9 mouse cellular contexts compared by ENCODE assay signal in genomic region chr10:80747410-80747809, GRCm38 (mm10). TPM values are rescaled to one million over a fixed set of nuclear protein-coding genes. Genes with fewer than 3 reads are reported as not detected.
DNase-seq lines count a peak whose midpoint lies in the region; ATAC-seq and TF ChIP-seq lines count a peak whose summit lies in the region.
"Had no signal": no experiment of that assay in that cellular context is flagged by ENCODE, and none has a peak within 500 bp of the region (broad histone marks: within the 10 kb centered on the region; RNA-seq: fewer than 3 reads in every experiment).

No protein-coding gene starts in this region.

- WGBS in intestine, postnatal 0 days, result 13% methylated on average over 3 of the region's 3 CpGs
- 8% methylated on average over 3 of the region's 3 CpGs for WGBS in intestine, embryonic 15.5 days
- WGBS in limb, embryonic 10.5 days, result 23% methylated on average over 3 of the region's 3 CpGs

- H3K9me3 ChIP-seq in intestine, postnatal 0 days (ENCODE audit: control insufficient read depth), result no peaks in the 10 kb centered on the region
- H3K9me3 ChIP-seq in intestine, embryonic 15.5 days, result no peaks in the 10 kb centered on the region
- H3K9me3 ChIP-seq in limb, embryonic 10.5 days (replicated peaks), result no peaks in the 10 kb centered on the region
- H3K9me3 ChIP-seq: midbrain, embryonic 12.5 days had no signal

- peak; percentile 84 for DNase-seq in limb, embryonic 10.5 days (ENCODE audit: low spot score)
- peak; percentile 89 for DNase-seq in testis, postnatal 10 days (ENCODE audit: low spot score)

- no peak overlapping the region for H3K4me2 ChIP-seq in intestine, postnatal 0 days (replicated peaks; ENCODE audit: low read depth)
- H3K4me2 ChIP-seq in intestine, embryonic 15.5 days (replicated peaks), result no peak overlapping the region
- H3K4me2 ChIP-seq: midbrain, embryonic 12.5 days had no signal

- H3K27ac ChIP-seq in intestine, postnatal 0 days (ENCODE audit: low read depth, low read length), result no peak overlapping the region
- H3K27ac ChIP-seq in intestine, embryonic 15.5 days, result no peak overlapping the region
- H3K27ac ChIP-seq in bone marrow macrophage, adult 2 months (ENCODE audit: insufficient read depth, low read depth, low read length), result no peak overlapping the region
- H3K27ac ChIP-seq in limb, embryonic 10.5 days, result no peak overlapping the region
- H3K27ac ChIP-seq: midbrain, embryonic 12.5 days had no signal

- H3K4me1 ChIP-seq in intestine, postnatal 0 days (replicated peaks; ENCODE audit: control insufficient read depth, insufficient read depth, low read length), result no peaks in the 10 kb centered on the region
- H3K4me1 ChIP-seq in intestine, embryonic 15.5 days (replicated peaks), result peaks cover 28% of the 10 kb centered on the region
- peaks cover 20% of the 10 kb centered on the region for H3K4me1 ChIP-seq in bone marrow macrophage, adult 2 months (ENCODE audit: control insufficient read depth, insufficient read depth, low read length)
- peaks cover 28% of the 10 kb centered on the region for H3K4me1 ChIP-seq in limb, embryonic 10.5 days

- no peak overlapping the region for H3K9ac ChIP-seq in intestine, postnatal 0 days (ENCODE audit: low read depth, low read length)
- no peak overlapping the region for H3K9ac ChIP-seq in intestine, embryonic 15.5 days
- H3K9ac ChIP-seq: midbrain, embryonic 12.5 days had no signal

- TF ChIP-seq CTCF in intestine, postnatal 0 days (IDR thresholded peaks at IDR 0.05; ENCODE audit: low read depth), result peak; percentile 97
- TF ChIP-seq CTCF in bone marrow macrophage, adult 2 months (IDR thresholded peaks at IDR 0.05; ENCODE audit: low read depth, low read length), result peak; percentile 59; the same call in 1 of the 2 replicates

- TF ChIP-seq POLR2A in bone marrow macrophage, adult 2 months (IDR thresholded peaks at IDR 0.05; ENCODE audit: borderline replicate concordance, low read depth, low read length), result no peak

- no peak overlapping the region for H3K4me3 ChIP-seq in intestine, postnatal 0 days (ENCODE audit: low read depth, low read length)
- no peak overlapping the region for H3K4me3 ChIP-seq in intestine, embryonic 15.5 days (replicated peaks)
- H3K4me3 ChIP-seq in bone marrow macrophage, adult 2 months (ENCODE audit: insufficient read depth, low read length), result no peak overlapping the region
- H3K4me3 ChIP-seq in limb, embryonic 10.5 days, result no peak overlapping the region
- H3K4me3 ChIP-seq: midbrain, embryonic 12.5 days had no signal

- no peaks in the 10 kb centered on the region for H3K36me3 ChIP-seq in intestine, postnatal 0 days (ENCODE audit: control insufficient read depth, insufficient read depth)
- no peaks in the 10 kb centered on the region for H3K36me3 ChIP-seq in intestine, embryonic 15.5 days
- no peaks in the 10 kb centered on the region for H3K36me3 ChIP-seq in limb, embryonic 10.5 days
- H3K36me3 ChIP-seq: midbrain, embryonic 12.5 days had no signal

- ATAC-seq in intestine, postnatal 0 days, result no peak
- no peak for ATAC-seq in intestine, embryonic 15.5 days
- ATAC-seq in erythroid progenitor cell, adult 5-6 weeks (replicated peaks; ENCODE audit: low FRiP score, poor library complexity, severe bottlenecking), result peak; percentile 69
- ATAC-seq in hematopoietic stem cell, adult 5-6 weeks (replicated peaks in 1 of 2; ENCODE audit: insufficient read depth in 1 of 2, low FRiP score in 2 of 2, low TSS enrichment in 1 of 2, low read depth in 1 of 2, poor library complexity in 2 of 2, severe bottlenecking in 2 of 2), result 0 out of 4 replicates have a peak, but pooled peaks have one; percentile 34 to 40
- peak; percentile 81 for ATAC-seq in neutrophil, adult 5-6 weeks (ENCODE audit: extremely low read depth, insufficient number of reproducible peaks, low FRiP score, poor library complexity, severe bottlenecking)

- no peaks in the 10 kb centered on the region for H3K27me3 ChIP-seq in intestine, postnatal 0 days (replicated peaks; ENCODE audit: control insufficient read depth, insufficient read depth, low read length)
- H3K27me3 ChIP-seq in intestine, embryonic 15.5 days (replicated peaks), result no peaks in the 10 kb centered on the region
- H3K27me3 ChIP-seq in limb, embryonic 10.5 days (ENCODE audit: low read depth, poor library complexity, severe bottlenecking), result no peaks in the 10 kb centered on the region

RNA-seq across cellular contexts. Expression of gene Ap3d1, which starts 5.3 kb away (rescaled TPM):
- polyA plus RNA-seq in intestine, postnatal 0 days (2015; fragmentation: Nextera tagmentation; extraction: Ambion mirVana), result 41.3 and 49.5 TPM in 2 replicates
- polyA plus RNA-seq in intestine, embryonic 15.5 days (2015; fragmentation: Nextera tagmentation; extraction: Ambion mirVana), result 70.5 and 71.4 TPM in 2 replicates
- polyA plus RNA-seq in bone marrow macrophage, adult 2 months (2012; ENCODE audit: insufficient read depth, insufficient read length, missing spikeins), result 121 and 129 TPM in 2 replicates
- total RNA-seq in erythroid progenitor cell, adult 5-6 weeks (2015; ENCODE audit: low replicate concordance), result 42.8 and 69.6 TPM in 2 replicates
- total RNA-seq in erythroid progenitor cell, adult 5-6 weeks (2017; ENCODE audit: low replicate concordance), result 66.0 and 111 TPM in 2 replicates
- total RNA-seq in hematopoietic stem cell, adult 5-6 weeks (2017), result 37.7 and 45.2 TPM in 2 replicates
- polyA plus RNA-seq in limb, embryonic 10.5 days (2016; fragmentation: Nextera tagmentation; extraction: Ambion mirVana), result 54.6 and 60.6 TPM in 2 replicates
- total RNA-seq in neutrophil, adult 5-6 weeks (2017), result 142 and 173 TPM in 2 replicates

RNA-seq across cellular contexts. Expression of gene Dot1l, which starts 7.6 kb away (rescaled TPM):
- 6.2 and 7.6 TPM in 2 replicates for polyA plus RNA-seq in intestine, postnatal 0 days (2015; fragmentation: Nextera tagmentation; extraction: Ambion mirVana)
- 12.0 and 14.2 TPM in 2 replicates for polyA plus RNA-seq in intestine, embryonic 15.5 days (2015; fragmentation: Nextera tagmentation; extraction: Ambion mirVana)
- polyA plus RNA-seq in bone marrow macrophage, adult 2 months (2012; ENCODE audit: insufficient read depth, insufficient read length, missing spikeins), result 20.9 and 22.1 TPM in 2 replicates
- total RNA-seq in erythroid progenitor cell, adult 5-6 weeks (2015; ENCODE audit: low replicate concordance), result 69.6 and 105 TPM in 2 replicates
- total RNA-seq in erythroid progenitor cell, adult 5-6 weeks (2017; ENCODE audit: low replicate concordance), result 51.7 and 61.7 TPM in 2 replicates
- total RNA-seq in hematopoietic stem cell, adult 5-6 weeks (2017), result 12.0 and 13.0 TPM in 2 replicates
- 26.4 and 28.3 TPM in 2 replicates for polyA plus RNA-seq in limb, embryonic 10.5 days (2016; fragmentation: Nextera tagmentation; extraction: Ambion mirVana)
- total RNA-seq in neutrophil, adult 5-6 weeks (2017), result 18.0 and 21.4 TPM in 2 replicates

RNA-seq across cellular contexts. Expression of gene Izumo4, which starts 45.4 kb away (rescaled TPM):
- 12.2 and 14.4 TPM in 2 replicates for polyA plus RNA-seq in intestine, postnatal 0 days (2015; fragmentation: Nextera tagmentation; extraction: Ambion mirVana)
- polyA plus RNA-seq in intestine, embryonic 15.5 days (2015; fragmentation: Nextera tagmentation; extraction: Ambion mirVana), result 22.3 and 26.5 TPM in 2 replicates
- 11.0 and 25.2 TPM in 2 replicates for polyA plus RNA-seq in bone marrow macrophage, adult 2 months (2012; ENCODE audit: insufficient read depth, insufficient read length, missing spikeins)
- 21.4 and 36.4 TPM in 2 replicates for total RNA-seq in erythroid progenitor cell, adult 5-6 weeks (2015; ENCODE audit: low replicate concordance)
- 3.3 and 3.8 TPM in 2 replicates for total RNA-seq in erythroid progenitor cell, adult 5-6 weeks (2017; ENCODE audit: low replicate concordance)
- total RNA-seq in hematopoietic stem cell, adult 5-6 weeks (2017), result 9.5 and 10.4 TPM in 2 replicates
- polyA plus RNA-seq in limb, embryonic 10.5 days (2016; fragmentation: Nextera tagmentation; extraction: Ambion mirVana), result 8.6 and 10.8 TPM in 2 replicates
- 32.9 and 46.6 TPM in 2 replicates for total RNA-seq in neutrophil, adult 5-6 weeks (2017)

RNA-seq across cellular contexts. Expression of gene Mob3a, which starts 45.6 kb away (rescaled TPM):
- 14.4 and 15.4 TPM in 2 replicates for polyA plus RNA-seq in intestine, postnatal 0 days (2015; fragmentation: Nextera tagmentation; extraction: Ambion mirVana)
- polyA plus RNA-seq in intestine, embryonic 15.5 days (2015; fragmentation: Nextera tagmentation; extraction: Ambion mirVana), result 40.4 and 43.0 TPM in 2 replicates
- polyA plus RNA-seq in bone marrow macrophage, adult 2 months (2012; ENCODE audit: insufficient read depth, insufficient read length, missing spikeins), result 53.3 and 53.8 TPM in 2 replicates
- total RNA-seq in erythroid progenitor cell, adult 5-6 weeks (2015; ENCODE audit: low replicate concordance), result 19.5 and 32.3 TPM in 2 replicates
- total RNA-seq in erythroid progenitor cell, adult 5-6 weeks (2017; ENCODE audit: low replicate concordance), result 9.0 and 25.7 TPM in 2 replicates
- total RNA-seq in hematopoietic stem cell, adult 5-6 weeks (2017), result 81.1 and 92.3 TPM in 2 replicates
- 48.2 and 54.7 TPM in 2 replicates for polyA plus RNA-seq in limb, embryonic 10.5 days (2016; fragmentation: Nextera tagmentation; extraction: Ambion mirVana)
- 171 and 197 TPM in 2 replicates for total RNA-seq in neutrophil, adult 5-6 weeks (2017)

RNA-seq across cellular contexts. Expression of gene Sf3a2, which starts 50.6 kb away (rescaled TPM):
- 35.5 and 39.0 TPM in 2 replicates for polyA plus RNA-seq in intestine, postnatal 0 days (2015; fragmentation: Nextera tagmentation; extraction: Ambion mirVana)
- polyA plus RNA-seq in intestine, embryonic 15.5 days (2015; fragmentation: Nextera tagmentation; extraction: Ambion mirVana), result 63.7 and 69.7 TPM in 2 replicates
- 38.5 and 51.4 TPM in 2 replicates for polyA plus RNA-seq in bone marrow macrophage, adult 2 months (2012; ENCODE audit: insufficient read depth, insufficient read length, missing spikeins)
- total RNA-seq in erythroid progenitor cell, adult 5-6 weeks (2015; ENCODE audit: low replicate concordance), result 34.2 and 48.6 TPM in 2 replicates
- 16.8 and 18.1 TPM in 2 replicates for total RNA-seq in erythroid progenitor cell, adult 5-6 weeks (2017; ENCODE audit: low replicate concordance)
- 12.9 and 24.7 TPM in 2 replicates for total RNA-seq in hematopoietic stem cell, adult 5-6 weeks (2017)
- 113 and 121 TPM in 2 replicates for polyA plus RNA-seq in limb, embryonic 10.5 days (2016; fragmentation: Nextera tagmentation; extraction: Ambion mirVana)
- 15.5 and 20.4 TPM in 2 replicates for total RNA-seq in neutrophil, adult 5-6 weeks (2017)

Comparison
In these comparisons a context has a peak if more than half of its experiments do, and no peak if none do; other contexts are left out.
1. ATAC-seq: peak in erythroid progenitor cell, adult 5-6 weeks (single experiment), hematopoietic stem cell, adult 5-6 weeks (2 of 2) and neutrophil, adult 5-6 weeks (single experiment); none in intestine, postnatal 0 days (single experiment) and intestine, embryonic 15.5 days (single experiment).